Mouse (Mus musculus): ENCODE measurements at regions not wholly inside any gene's neighbourhood (a gene's known extent, or its start where the extent isn't known, plus 50 kb on each side); places are given as distances from the start of the nearest gene placed in this dataset.

DNA sequence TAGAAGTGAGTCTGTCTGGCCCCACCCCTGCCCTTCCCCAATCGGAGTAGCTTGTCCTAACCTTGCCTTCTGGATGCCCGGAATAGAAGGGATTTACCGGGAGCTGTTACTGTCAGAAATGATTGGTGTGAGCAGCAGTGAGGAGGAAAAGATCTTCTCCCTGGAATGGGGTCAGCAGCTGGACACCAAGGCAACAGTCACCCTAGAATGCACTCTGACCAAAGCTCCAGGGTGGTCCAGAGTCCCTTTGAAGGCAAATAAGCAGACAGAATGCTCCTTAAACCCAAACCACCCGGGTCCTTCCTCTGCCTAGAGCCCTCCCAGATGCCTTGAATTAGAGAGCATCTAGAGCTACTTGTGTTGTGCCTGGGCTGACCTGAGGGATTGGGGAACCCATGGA lies 196.2 kb downstream of the H2al1j start:
- DNase-seq (ENCODE audit: extremely low read depth, low read depth, low spot score), result no peak
- H3K9ac ChIP-seq (ENCODE audit: low read depth, low read length), result no peak overlapping the region

GRCm38 (mm10) chrX:11525326-11525725 lies 197.7 kb downstream of the H2al1j start:
- no peaks in the 10 kb centered on the region for H3K79me2 ChIP-seq (ENCODE audit: control insufficient read depth, insufficient read depth, low read length)
- H3K4me3 ChIP-seq (ENCODE audit: insufficient read depth, low read depth, low read length), result no peak overlapping the region
- TF ChIP-seq CTCF (IDR thresholded peaks at IDR 0.05; ENCODE audit: low read depth, low read length), result no peak
- TF ChIP-seq POLR2A (IDR thresholded peaks at IDR 0.05; ENCODE audit: extremely low read depth, insufficient read depth, low read length), result no peak
- DNase-seq (ENCODE audit: extremely low read depth, low read depth, low spot score), result no peak
- 87% methylated on average over 8 of the region's 8 CpGs for WGBS
- H3K4me1 ChIP-seq (ENCODE audit: control insufficient read depth, insufficient read depth, low read length), result no peaks in the 10 kb centered on the region
- H3K27ac ChIP-seq (replicated peaks; ENCODE audit: insufficient read depth, low read depth, low read length), result no peak overlapping the region
- no peaks in the 10 kb centered on the region for H3K27me3 ChIP-seq (ENCODE audit: control insufficient read depth, insufficient read depth, low read length)
- no peak overlapping the region for H3K9ac ChIP-seq (ENCODE audit: low read depth, low read length)
- no peaks in the 10 kb centered on the region for H3K36me3 ChIP-seq (ENCODE audit: control insufficient read depth, insufficient read depth, low read length)

More for the DNA sequence above, 196.2 kb downstream of the H2al1j start:
- Histone ChIP-seq H3K27ac (replicated peaks; ENCODE audit: insufficient read depth, low read depth, low read length) (no peak overlapping the region), H3K4me1 (ENCODE audit: control insufficient read depth, insufficient read depth, low read length) (no peaks in the 10 kb centered on the region), H3K79me2 (ENCODE audit: control insufficient read depth, insufficient read depth, low read length) (no peaks in the 10 kb centered on the region), H3K36me3 (ENCODE audit: control insufficient read depth, insufficient read depth, low read length) (no peaks in the 10 kb centered on the region), H3K27me3 (ENCODE audit: control insufficient read depth, insufficient read depth, low read length) (no peaks in the 10 kb centered on the region), H3K4me3 (ENCODE audit: insufficient read depth, low read depth, low read length) (no peak overlapping the region)
- no peak for TF ChIP-seq POLR2A (IDR thresholded peaks at IDR 0.05; ENCODE audit: extremely low read depth, insufficient read depth, low read length)
- 54% methylated on average over 4 of the region's 4 CpGs for WGBS

- no peaks in the 10 kb centered on the region for H3K4me1 ChIP-seq (ENCODE audit: control insufficient read depth, insufficient read depth, low read length)
- TF ChIP-seq CTCF (IDR thresholded peaks at IDR 0.05; ENCODE audit: low read depth, low read length) (no peak), POLR2A (IDR thresholded peaks at IDR 0.05; ENCODE audit: extremely low read depth, insufficient read depth, low read length) (no peak)
- 86% methylated on average over 5 of the region's 5 CpGs for WGBS
- H3K27ac ChIP-seq (replicated peaks; ENCODE audit: insufficient read depth, low read depth, low read length), result no peak overlapping the region
- no peaks in the 10 kb centered on the region for H3K79me2 ChIP-seq (ENCODE audit: control insufficient read depth, insufficient read depth, low read length)
- H3K4me3 ChIP-seq (ENCODE audit: insufficient read depth, low read depth, low read length), result no peak overlapping the region
- no peaks in the 10 kb centered on the region for H3K27me3 ChIP-seq (ENCODE audit: control insufficient read depth, insufficient read depth, low read length)
- no peak for DNase-seq (ENCODE audit: extremely low read depth, low read depth, low spot score)
- H3K9ac ChIP-seq (ENCODE audit: low read depth, low read length), result no peak overlapping the region
- no peaks in the 10 kb centered on the region for H3K36me3 ChIP-seq (ENCODE audit: control insufficient read depth, insufficient read depth, low read length)
Observed at GRCm38 (mm10) chrX:11528589-11528988, 201.0 kb downstream of the H2al1j start.

DNA sequence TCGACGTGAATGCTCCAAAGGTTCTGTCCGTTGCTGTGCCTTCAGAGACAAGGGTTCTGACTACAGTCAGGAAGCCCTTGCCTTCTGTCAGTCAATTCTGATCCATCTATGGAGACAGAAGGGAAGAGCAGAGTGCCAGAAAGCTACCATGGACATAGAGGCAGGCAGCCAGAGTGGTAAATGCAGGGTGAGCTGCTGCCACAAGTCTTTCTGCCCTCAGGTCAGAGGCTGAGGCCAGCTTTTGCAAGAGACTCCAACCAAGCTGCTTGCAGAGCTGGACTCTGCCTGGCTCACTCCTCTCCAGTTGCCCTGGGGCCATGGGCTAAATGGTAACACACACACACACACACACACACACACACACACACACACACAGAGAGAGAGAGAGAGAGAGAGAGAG lies 201.6 kb downstream of the H2al1j start:
- H3K9ac ChIP-seq (ENCODE audit: low read depth, low read length), result no peak overlapping the region
- H3K4me3 ChIP-seq (ENCODE audit: insufficient read depth, low read depth, low read length), result no peak overlapping the region
- WGBS, result 86% methylated on average over 3 of the region's 3 CpGs
- no peak overlapping the region for H3K27ac ChIP-seq (replicated peaks; ENCODE audit: insufficient read depth, low read depth, low read length)
- no peaks in the 10 kb centered on the region for H3K4me1 ChIP-seq (ENCODE audit: control insufficient read depth, insufficient read depth, low read length)
- TF ChIP-seq CTCF (IDR thresholded peaks at IDR 0.05; ENCODE audit: low read depth, low read length), result no peak
- TF ChIP-seq POLR2A (IDR thresholded peaks at IDR 0.05; ENCODE audit: extremely low read depth, insufficient read depth, low read length), result no peak
- no peaks in the 10 kb centered on the region for H3K27me3 ChIP-seq (ENCODE audit: control insufficient read depth, insufficient read depth, low read length)
- no peaks in the 10 kb centered on the region for H3K79me2 ChIP-seq (ENCODE audit: control insufficient read depth, insufficient read depth, low read length)
- no peak for DNase-seq (ENCODE audit: extremely low read depth, low read depth, low spot score)
- H3K36me3 ChIP-seq (ENCODE audit: control insufficient read depth, insufficient read depth, low read length), result no peaks in the 10 kb centered on the region

GRCm38 (mm10) chrX:11532817-11533216 lies 205.2 kb downstream of the H2al1j start:
- Histone ChIP-seq H3K36me3 (ENCODE audit: control insufficient read depth, insufficient read depth, low read length) (no peaks in the 10 kb centered on the region), H3K27ac (replicated peaks; ENCODE audit: insufficient read depth, low read depth, low read length) (no peak overlapping the region), H3K27me3 (ENCODE audit: control insufficient read depth, insufficient read depth, low read length) (no peaks in the 10 kb centered on the region), H3K4me3 (ENCODE audit: insufficient read depth, low read depth, low read length) (no peak overlapping the region), H3K79me2 (ENCODE audit: control insufficient read depth, insufficient read depth, low read length) (no peaks in the 10 kb centered on the region), H3K9ac (ENCODE audit: low read depth, low read length) (no peak overlapping the region), H3K4me1 (ENCODE audit: control insufficient read depth, insufficient read depth, low read length) (no peaks in the 10 kb centered on the region)
- no peak for DNase-seq (ENCODE audit: extremely low read depth, low read depth, low spot score)
- no peak for TF ChIP-seq CTCF (IDR thresholded peaks at IDR 0.05; ENCODE audit: low read depth, low read length)
- TF ChIP-seq POLR2A (IDR thresholded peaks at IDR 0.05; ENCODE audit: extremely low read depth, insufficient read depth, low read length), result no peak
- 85% methylated on average over 4 of the region's 4 CpGs for WGBS

DNA sequence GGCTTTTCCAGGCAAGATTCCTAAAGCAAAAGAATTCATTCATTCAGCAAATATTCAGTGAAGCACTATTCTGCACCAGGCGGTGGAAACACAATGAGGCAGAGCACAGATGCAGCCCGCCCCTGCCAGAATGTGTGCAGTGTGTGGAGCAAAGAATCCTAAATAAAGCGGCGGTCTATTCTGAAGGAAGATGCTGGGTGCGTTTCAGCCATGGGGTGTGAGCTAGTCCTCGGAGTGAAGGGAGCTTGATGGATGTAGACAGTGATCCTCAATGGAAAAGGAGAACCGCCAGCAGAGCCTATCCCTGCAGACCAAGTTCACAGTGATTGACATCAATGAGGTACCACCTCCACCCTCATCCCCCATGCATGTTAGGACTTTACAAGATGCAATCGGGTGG lies 206.2 kb downstream of the H2al1j start:
- no peaks in the 10 kb centered on the region for H3K27me3 ChIP-seq (ENCODE audit: control insufficient read depth, insufficient read depth, low read length)
- TF ChIP-seq POLR2A (IDR thresholded peaks at IDR 0.05; ENCODE audit: extremely low read depth, insufficient read depth, low read length) (no peak), CTCF (IDR thresholded peaks at IDR 0.05; ENCODE audit: low read depth, low read length) (no peak)
- DNase-seq (ENCODE audit: extremely low read depth, low read depth, low spot score), result no peak
- H3K79me2 ChIP-seq (ENCODE audit: control insufficient read depth, insufficient read depth, low read length), result no peaks in the 10 kb centered on the region
- H3K36me3 ChIP-seq (ENCODE audit: control insufficient read depth, insufficient read depth, low read length), result no peaks in the 10 kb centered on the region
- no peak overlapping the region for H3K27ac ChIP-seq (replicated peaks; ENCODE audit: insufficient read depth, low read depth, low read length)
- no peaks in the 10 kb centered on the region for H3K4me1 ChIP-seq (ENCODE audit: control insufficient read depth, insufficient read depth, low read length)
- 86% methylated on average over 8 of the region's 8 CpGs for WGBS
- H3K9ac ChIP-seq (ENCODE audit: low read depth, low read length), result no peak overlapping the region
- H3K4me3 ChIP-seq (ENCODE audit: insufficient read depth, low read depth, low read length), result no peak overlapping the region
